ENCODE assay signal across 11 mouse cellular contexts in the genomic region with DNA sequence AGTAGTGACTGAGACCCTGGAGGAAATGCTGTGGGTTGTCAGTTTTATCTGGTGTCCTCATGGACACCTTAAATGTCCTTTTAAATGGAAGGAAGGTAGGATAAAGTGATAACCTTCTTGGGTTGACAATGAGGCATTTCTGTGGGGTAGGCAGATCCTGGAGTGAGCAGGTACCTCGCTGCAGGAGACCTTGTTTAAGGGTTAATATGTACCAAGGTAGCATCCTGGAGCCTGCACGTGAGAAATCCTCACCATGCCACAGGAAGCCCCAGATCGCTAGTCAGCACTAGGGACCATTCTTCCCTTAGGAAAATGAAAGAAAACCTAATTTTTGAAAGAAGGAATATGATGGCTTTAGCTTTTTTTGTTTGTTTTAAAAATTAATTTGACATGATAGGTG. TPM values are rescaled to one million over a fixed set of nuclear protein-coding genes. Genes with fewer than 3 reads are reported as not detected.
DNase-seq lines count a peak whose midpoint lies in the region; ATAC-seq and TF ChIP-seq lines count a peak whose summit lies in the region.
"Had no signal": no experiment of that assay in that cellular context is flagged by ENCODE, and none has a peak within 500 bp of the region (broad histone marks: within the 10 kb centered on the region; RNA-seq: fewer than 3 reads in every experiment).

No protein-coding gene starts in this region.

- TF ChIP-seq POLR2A in lung, adult 2 months (IDR thresholded peaks at IDR 0.05; ENCODE audit: borderline replicate concordance, extremely low read depth, low read depth, low read length): no peak

- H3K4me2 ChIP-seq in heart, embryonic 11.5 days: peak overlapping the region; percentile 95
- peak overlapping the region; percentile 70; the same call in 1 of the 2 replicates for H3K4me2 ChIP-seq in lung, embryonic 16.5 days (ENCODE audit: low read depth, low read length)
- H3K4me2 ChIP-seq in limb, embryonic 12.5 days: peak overlapping the region; percentile 93
- H3K4me2 ChIP-seq in neural tube, embryonic 15.5 days: peak overlapping the region; percentile 94

- no peak overlapping the region for H3K27ac ChIP-seq in heart, embryonic 11.5 days (ENCODE audit: low read depth, low read length)
- no peak overlapping the region for H3K27ac ChIP-seq in lung, embryonic 16.5 days (ENCODE audit: low read length)
- H3K27ac ChIP-seq in limb, embryonic 12.5 days: 0 out of 2 replicates have a peak overlapping the region, but pooled peaks have one; percentile 35
- H3K27ac ChIP-seq in neural tube, embryonic 15.5 days (replicated peaks): peak overlapping the region; percentile 86; the same call in 1 of the 2 replicates

- DNase-seq in heart, adult 18-20 months: no peak
- DNase-seq in lung, adult 2 months: no peak
- no peak for DNase-seq in left cerebral cortex, adult 11 months (ENCODE audit: low spot score)
- DNase-seq: adrenal gland, postnatal 36 days had no signal

- no peak overlapping the region for H3K4me3 ChIP-seq in heart, embryonic 11.5 days (ENCODE audit: low read depth, low read length)
- no peak overlapping the region for H3K4me3 ChIP-seq in lung, embryonic 16.5 days (ENCODE audit: low read length)
- no peak overlapping the region for H3K4me3 ChIP-seq in lung, adult 2 months (replicated peaks; ENCODE audit: extremely low read depth, low read depth, low read length)
- H3K4me3 ChIP-seq in limb, embryonic 12.5 days (replicated peaks): peak overlapping the region; percentile 72; the same call in 1 of the 2 replicates
- peak overlapping the region; percentile 58; the same call in 1 of the 2 replicates for H3K4me3 ChIP-seq in neural tube, embryonic 15.5 days (replicated peaks)

- no peaks in the 10 kb centered on the region for H3K9me3 ChIP-seq in heart, embryonic 11.5 days (replicated peaks; ENCODE audit: control insufficient read depth, low read length)
- H3K9me3 ChIP-seq in lung, embryonic 16.5 days (ENCODE audit: control insufficient read depth, low read length): no peaks in the 10 kb centered on the region
- no peaks in the 10 kb centered on the region for H3K9me3 ChIP-seq in limb, embryonic 12.5 days
- no peaks in the 10 kb centered on the region for H3K9me3 ChIP-seq in neural tube, embryonic 15.5 days (replicated peaks)

- TF ChIP-seq CTCF in lung, adult 2 months (IDR thresholded peaks at IDR 0.05; ENCODE audit: insufficient read depth, low read length): no peak

- no peak for ATAC-seq in heart, embryonic 11.5 days (replicated peaks; ENCODE audit: insufficient number of reproducible peaks, low FRiP score, low TSS enrichment)
- ATAC-seq in lung, embryonic 16.5 days (ENCODE audit: low read depth): no peak
- no peak for ATAC-seq in limb, embryonic 12.5 days (ENCODE audit: insufficient number of reproducible peaks, insufficient read depth, low FRiP score, low TSS enrichment, low read depth)
- no peak for ATAC-seq in neural tube, embryonic 15.5 days (ENCODE audit: low FRiP score)
- ATAC-seq in megakaryocyte, adult 5-6 weeks (ENCODE audit: poor library complexity, severe bottlenecking): no peak
- ATAC-seq: lung, postnatal 0 days had no signal

- 5% methylated on average over 3 of the region's 3 CpGs for WGBS in heart, embryonic 11.5 days (ENCODE audit: insufficient replicate concordance)
- 4% methylated on average over 3 of the region's 3 CpGs for WGBS in lung, embryonic 16.5 days
- 11% methylated on average over 3 of the region's 3 CpGs for WGBS in lung, adult 2 months
- 6% methylated on average over 3 of the region's 3 CpGs for WGBS in limb, embryonic 12.5 days
- 7% methylated on average over 3 of the region's 3 CpGs for WGBS in neural tube, embryonic 15.5 days

- H3K9ac ChIP-seq in heart, embryonic 11.5 days (ENCODE audit: low read depth, low read length): no peak overlapping the region
- H3K9ac ChIP-seq in lung, embryonic 16.5 days (ENCODE audit: low read length): no peak overlapping the region
- H3K9ac ChIP-seq in limb, embryonic 12.5 days (replicated peaks): 0 out of 2 replicates have a peak overlapping the region, but pooled peaks have one; percentile 87
- no peak overlapping the region for H3K9ac ChIP-seq in neural tube, embryonic 15.5 days (replicated peaks)

- peaks cover 13% of the 10 kb centered on the region for H3K4me1 ChIP-seq in heart, embryonic 11.5 days (ENCODE audit: control insufficient read depth, insufficient read depth, low read length)
- peaks cover 36% of the 10 kb centered on the region for H3K4me1 ChIP-seq in lung, embryonic 16.5 days (replicated peaks; ENCODE audit: control insufficient read depth, insufficient read depth, low read length)
- peaks cover 9% of the 10 kb centered on the region for H3K4me1 ChIP-seq in lung, adult 2 months (ENCODE audit: control insufficient read depth, insufficient read depth, low read length)
- peaks cover 60% of the 10 kb centered on the region for H3K4me1 ChIP-seq in limb, embryonic 12.5 days (replicated peaks)
- H3K4me1 ChIP-seq in neural tube, embryonic 15.5 days: peaks cover 68% of the 10 kb centered on the region

- no peaks in the 10 kb centered on the region for H3K27me3 ChIP-seq in heart, embryonic 11.5 days (ENCODE audit: control insufficient read depth, insufficient read depth, low read length)
- peaks cover 22% of the 10 kb centered on the region for H3K27me3 ChIP-seq in lung, embryonic 16.5 days (ENCODE audit: control insufficient read depth, insufficient read depth, low read depth, low read length)
- H3K27me3 ChIP-seq in limb, embryonic 12.5 days: peaks cover 40% of the 10 kb centered on the region
- 0 out of 2 replicates have a peak, but pooled peaks cover 6% of the 10 kb centered on the region for H3K27me3 ChIP-seq in neural tube, embryonic 15.5 days (replicated peaks)

- no peaks in the 10 kb centered on the region for H3K36me3 ChIP-seq in heart, embryonic 11.5 days (ENCODE audit: control insufficient read depth, insufficient read depth, low read length)
- no peaks in the 10 kb centered on the region for H3K36me3 ChIP-seq in lung, embryonic 16.5 days (ENCODE audit: control insufficient read depth, insufficient read depth, low read length)
- no peaks in the 10 kb centered on the region for H3K36me3 ChIP-seq in limb, embryonic 12.5 days
- no peaks in the 10 kb centered on the region for H3K36me3 ChIP-seq in neural tube, embryonic 15.5 days

RNA-seq across cellular contexts. Expression of a gene that starts 1.0 kb away (rescaled TPM):
- polyA plus RNA-seq in heart, embryonic 11.5 days (2014; fragmentation: Nextera tagmentation; extraction: Ambion mirVana): 118 and 133 TPM in 2 replicates
- total RNA-seq in heart, adult 18-20 months (2021): 100 to 1,000 TPM in 1 of 2 experiments, 10 to 100 TPM in 1; 80.7 to 123 TPM
- polyA plus RNA-seq in lung, embryonic 16.5 days (2015; fragmentation: Nextera tagmentation; extraction: Ambion mirVana): 58.7 and 72.4 TPM in 2 replicates
- 91.2 and 118 TPM in 2 replicates for polyA plus RNA-seq in lung, adult 2 months (2012; rRNA removed)
- 80.3 and 98.0 TPM in 2 replicates for polyA plus RNA-seq in limb, embryonic 12.5 days (2016; fragmentation: Nextera tagmentation; extraction: Ambion mirVana)
- 90.8 and 102 TPM in 2 replicates for polyA plus RNA-seq in neural tube, embryonic 15.5 days (2015; fragmentation: Nextera tagmentation; extraction: Ambion mirVana)
- total RNA-seq in megakaryocyte, adult 5-6 weeks (2015): 2.7 and 2.9 TPM in 2 replicates
- total RNA-seq in megakaryocyte, adult 5-6 weeks (2017): 1.2 and 1.6 TPM in 2 replicates

RNA-seq across cellular contexts. Expression of a gene that starts 51.4 kb away (rescaled TPM):
- 87.8 and 88.7 TPM in 2 replicates for polyA plus RNA-seq in heart, embryonic 11.5 days (2014; fragmentation: Nextera tagmentation; extraction: Ambion mirVana)
- under 1 TPM; 0.37 to 0.51 TPM for total RNA-seq in heart, adult 18-20 months (2021)
- polyA plus RNA-seq in lung, embryonic 16.5 days (2015; fragmentation: Nextera tagmentation; extraction: Ambion mirVana): 213 and 233 TPM in 2 replicates
- polyA plus RNA-seq in lung, adult 2 months (2012; rRNA removed): 308 and 450 TPM in 2 replicates
- polyA plus RNA-seq in limb, embryonic 12.5 days (2016; fragmentation: Nextera tagmentation; extraction: Ambion mirVana): 319 and 323 TPM in 2 replicates
- 278 and 341 TPM in 2 replicates for polyA plus RNA-seq in neural tube, embryonic 15.5 days (2015; fragmentation: Nextera tagmentation; extraction: Ambion mirVana)
- not detected in 2 replicates for total RNA-seq in megakaryocyte, adult 5-6 weeks (2015)
- total RNA-seq in megakaryocyte, adult 5-6 weeks (2017): not detected in 2 replicates
- total RNA-seq: common myeloid progenitor, adult 5-6 weeks had no signal

Comparison
In these comparisons a context has a peak if more than half of its experiments do, and no peak if none do; other contexts are left out.
1. H3K27ac ChIP-seq: peak in limb, embryonic 12.5 days (single experiment) and neural tube, embryonic 15.5 days (single experiment); none in heart, embryonic 11.5 days (single experiment) and lung, embryonic 16.5 days (single experiment).
2. H3K4me3 ChIP-seq: peak in limb, embryonic 12.5 days (single experiment) and neural tube, embryonic 15.5 days (single experiment); none in heart, embryonic 11.5 days (single experiment), lung, embryonic 16.5 days (single experiment) and lung, adult 2 months (single experiment).
3. Peak in every context shown above with its lines, with median percentiles within 50 percentile points of each other: H3K4me2 ChIP-seq.